Mouse (Mus musculus) frontal cortex, adult (tissue): ENCODE results near the gene Igf2r.
"Not testable (repeated sequence)": the region's sequence is repeated elsewhere in the genome, so short reads cannot be mapped to it uniquely, and the experiment has no call there.

Experiments
- ATAC-seq: cut with Nextera tagmentation; 2 replicates; pipeline ENCODE4 v1.9.2; 2017; ENCODE audit warnings: mild to moderate bottlenecking, moderate library complexity, mixed read lengths; ENCODE audit not compliant: low TSS enrichment

Gene Igf2r

DNA sequence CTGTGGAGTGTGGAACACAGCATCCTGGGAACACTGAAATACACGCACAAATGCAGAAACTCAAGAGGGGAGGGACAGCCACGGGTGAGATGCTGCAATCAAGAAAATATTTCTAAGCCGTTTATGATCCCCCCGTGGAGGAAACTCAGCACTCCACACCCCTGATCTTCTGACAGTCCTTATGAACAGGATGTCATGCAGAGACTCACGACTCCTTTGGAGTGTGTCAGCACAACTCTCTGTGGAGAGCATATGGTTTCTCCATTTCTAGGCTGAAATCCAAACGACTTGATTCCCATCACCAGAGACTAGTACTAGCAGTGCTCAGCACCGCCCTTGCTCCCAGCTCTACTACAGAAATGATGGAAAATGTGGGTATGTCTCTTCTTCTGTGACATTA, 51.2 kb downstream of the Igf2r start:
- ATAC-seq = peak; percentile 98

DNA sequence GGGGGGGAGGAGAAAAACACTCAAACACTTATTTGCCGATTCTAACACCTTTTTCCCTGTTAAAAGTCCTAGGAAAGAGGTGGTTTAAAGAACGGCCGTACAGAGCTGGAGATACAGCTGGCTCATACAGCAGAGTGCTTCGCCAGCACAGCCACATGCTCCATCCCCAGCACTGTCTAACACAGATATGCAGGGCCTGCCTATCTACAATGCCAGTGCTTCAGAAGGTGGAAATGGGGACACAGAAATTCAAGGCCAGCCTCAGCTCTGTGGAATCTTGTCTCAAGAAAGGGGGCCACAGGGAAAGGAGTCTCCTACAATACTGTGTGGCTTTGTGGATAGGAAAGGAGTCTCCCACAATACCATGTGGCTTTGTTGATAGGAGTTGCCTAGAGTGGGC, 52.0 kb downstream of the Igf2r start:
- no peak for ATAC-seq

DNA sequence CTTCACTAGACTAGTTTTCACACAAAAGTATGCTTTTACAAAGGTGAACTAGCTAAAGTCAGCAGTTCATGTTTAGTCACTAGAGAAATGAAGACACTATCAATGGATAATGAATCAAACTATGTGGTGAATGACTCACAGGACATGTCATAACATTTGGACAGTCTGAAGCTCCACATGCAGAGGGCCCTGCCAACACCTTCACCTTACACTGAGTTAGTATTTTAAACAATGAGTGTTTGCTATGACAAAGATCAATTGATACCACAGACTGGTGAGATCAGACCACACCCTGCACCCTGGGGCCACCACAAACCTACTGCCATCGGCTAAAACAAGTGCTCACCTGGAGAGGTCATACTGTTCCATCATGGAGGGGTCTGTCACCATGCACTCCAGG, 54.4 kb downstream of the Igf2r start:
- no peak for ATAC-seq

DNA sequence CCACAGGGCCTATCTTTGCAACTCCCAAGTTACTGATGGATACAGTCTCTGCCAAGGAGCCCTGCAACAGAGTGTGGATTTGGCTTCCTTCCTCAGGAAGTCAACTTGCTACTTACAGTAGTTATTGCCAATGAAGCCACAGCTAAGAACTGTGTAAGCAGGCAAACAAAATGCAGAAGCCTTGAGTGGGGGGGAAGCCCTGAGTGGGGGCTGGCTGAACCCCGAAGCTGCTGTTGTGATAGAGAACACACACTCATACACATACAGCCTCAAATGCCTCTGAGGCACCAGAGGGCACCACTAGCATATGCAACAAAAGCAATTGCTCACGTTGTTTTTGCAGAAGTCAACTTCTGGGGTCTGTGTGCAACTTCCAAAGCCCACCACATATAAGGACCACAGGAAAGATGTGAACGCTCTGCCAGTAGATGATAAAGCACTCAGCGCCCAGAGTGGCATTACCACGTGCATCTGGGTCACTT, 55.3 kb downstream of the Igf2r start:
- ATAC-seq = no peak

DNA sequence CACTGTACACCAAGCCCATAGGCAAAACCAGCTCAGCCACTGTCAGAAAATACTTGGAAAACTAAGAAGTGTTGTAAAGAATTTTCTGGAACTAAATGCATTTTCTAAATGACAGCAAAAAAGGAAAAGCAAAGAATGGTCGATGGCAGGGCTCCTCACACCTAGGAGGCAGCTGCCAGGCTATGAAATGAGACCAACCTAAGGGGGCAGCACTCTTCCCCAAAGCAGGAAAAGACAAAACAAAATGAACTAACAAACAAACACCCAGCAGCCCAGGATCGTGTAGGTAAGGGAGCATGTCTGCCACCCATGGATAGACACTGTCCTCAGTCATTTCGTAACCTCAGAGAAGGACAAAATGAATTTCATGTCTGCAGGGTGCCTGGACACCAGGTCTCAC, 56.5 kb downstream of the Igf2r start:
- ATAC-seq = no peak

DNA sequence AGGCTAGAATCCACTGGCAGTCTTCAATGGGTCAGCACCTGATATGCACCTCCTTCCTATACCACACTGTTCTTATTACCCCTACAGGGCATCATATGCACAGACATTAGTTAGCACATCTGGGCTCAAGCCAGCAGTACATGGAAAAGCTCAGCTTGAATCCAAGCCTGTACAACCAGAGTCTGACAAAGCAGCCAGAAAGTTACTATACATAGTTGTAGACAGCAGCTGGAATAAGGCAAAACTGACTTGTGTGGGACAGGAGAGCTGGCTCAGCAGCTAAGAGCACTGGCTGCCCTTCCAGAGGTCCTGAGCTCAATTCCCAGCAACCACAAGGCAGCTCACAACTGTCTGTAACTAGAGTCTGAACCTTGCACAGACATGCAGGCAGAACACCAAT, 57.3 kb downstream of the Igf2r start:
- no peak for ATAC-seq

DNA sequence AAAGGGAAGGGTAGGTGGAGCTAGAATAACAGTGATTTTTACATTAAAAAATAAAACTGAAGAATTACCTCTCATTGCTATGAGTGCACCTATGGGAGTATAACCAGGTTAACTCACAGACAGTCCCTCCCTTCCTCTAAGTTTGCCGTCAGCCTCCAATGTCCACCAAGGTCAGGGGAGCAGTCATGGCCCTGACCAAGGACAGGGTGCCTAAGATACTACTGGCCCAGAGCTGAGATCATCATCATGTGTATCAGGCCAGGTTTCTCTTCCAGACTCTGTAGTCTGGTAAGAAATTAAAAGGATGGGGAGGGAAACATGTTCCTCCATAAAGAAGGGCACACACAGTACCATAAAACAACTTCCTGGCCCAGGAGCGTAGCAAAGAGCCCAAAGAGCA, 58.5 kb downstream of the Igf2r start:
- no peak for ATAC-seq

DNA sequence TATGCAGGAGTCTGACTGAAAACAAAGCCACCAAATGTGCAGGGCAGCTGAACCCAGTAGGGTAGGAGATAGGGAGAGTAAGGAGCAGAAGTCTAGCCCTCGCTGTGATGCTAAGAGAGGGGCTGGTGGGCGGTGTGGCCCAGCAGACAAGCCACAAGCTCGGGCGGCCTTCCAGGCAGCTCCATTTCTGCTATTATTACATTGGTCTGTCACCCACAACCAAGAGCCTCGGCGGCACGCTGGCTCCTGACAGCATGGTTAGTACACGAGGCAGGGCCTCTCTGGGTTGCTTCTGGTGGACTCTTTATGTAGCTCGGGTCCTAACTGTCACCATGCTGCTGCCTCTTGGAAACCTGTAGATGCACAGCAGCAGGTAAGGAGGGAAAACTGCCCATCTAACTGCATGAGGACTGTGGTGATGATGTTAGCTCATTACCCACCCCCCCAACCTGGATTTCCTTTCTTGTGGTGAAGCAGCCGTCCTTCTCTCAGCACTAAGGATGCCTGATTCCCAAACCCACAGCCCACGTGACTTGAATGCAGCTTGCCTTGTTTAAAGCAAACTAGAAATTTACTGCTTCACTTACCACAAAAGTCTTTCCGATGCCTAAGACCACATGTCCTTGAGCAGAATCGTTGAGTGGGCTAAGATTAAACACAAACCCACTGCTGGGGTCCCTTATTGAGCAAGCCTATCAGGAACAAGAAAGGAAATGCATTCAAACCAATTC, 59.2 kb downstream of the Igf2r start:
- ATAC-seq = peak; percentile 74

DNA sequence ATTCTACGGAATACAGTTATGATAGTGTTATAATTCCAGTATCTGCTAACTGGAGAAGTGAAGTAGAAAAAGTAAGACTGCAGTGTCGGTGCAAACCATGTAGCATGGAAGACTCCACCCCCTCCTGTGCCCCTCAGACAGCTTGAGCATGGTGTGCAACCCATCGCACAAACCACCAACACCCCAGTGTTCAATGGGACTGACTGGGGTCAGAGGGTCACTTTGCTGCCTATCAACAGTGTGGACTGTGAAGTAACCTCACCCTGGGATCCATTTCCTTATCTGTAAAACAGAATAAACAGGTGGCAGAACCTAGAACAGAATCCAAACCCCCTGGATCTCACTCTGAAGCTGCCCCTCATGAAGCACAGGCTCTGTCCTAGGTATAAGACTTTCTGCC, 61.1 kb downstream of the Igf2r start:
- no peak for ATAC-seq

DNA sequence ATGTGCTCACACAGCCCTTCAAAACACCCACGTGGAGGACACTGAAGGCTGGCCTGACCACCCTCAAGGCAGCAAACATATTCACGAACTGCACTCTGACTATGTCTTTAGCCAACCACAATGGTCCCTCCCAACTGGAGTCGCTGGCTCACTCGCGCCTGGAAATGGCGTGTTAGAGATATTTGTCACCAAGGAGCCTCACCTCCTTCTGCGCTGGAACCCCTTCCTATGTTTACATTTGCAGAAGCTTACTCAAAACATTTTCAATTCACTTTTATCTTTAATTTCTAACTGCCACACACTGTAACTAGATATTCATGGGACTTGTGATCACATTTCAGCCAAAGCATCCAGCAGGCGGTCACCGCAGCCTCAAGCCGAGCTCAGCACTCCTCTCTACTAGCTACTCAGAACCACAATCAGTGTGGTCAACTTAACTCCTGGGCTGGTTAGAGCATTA, 62.8 kb downstream of the Igf2r start:
- no peak for ATAC-seq

DNA sequence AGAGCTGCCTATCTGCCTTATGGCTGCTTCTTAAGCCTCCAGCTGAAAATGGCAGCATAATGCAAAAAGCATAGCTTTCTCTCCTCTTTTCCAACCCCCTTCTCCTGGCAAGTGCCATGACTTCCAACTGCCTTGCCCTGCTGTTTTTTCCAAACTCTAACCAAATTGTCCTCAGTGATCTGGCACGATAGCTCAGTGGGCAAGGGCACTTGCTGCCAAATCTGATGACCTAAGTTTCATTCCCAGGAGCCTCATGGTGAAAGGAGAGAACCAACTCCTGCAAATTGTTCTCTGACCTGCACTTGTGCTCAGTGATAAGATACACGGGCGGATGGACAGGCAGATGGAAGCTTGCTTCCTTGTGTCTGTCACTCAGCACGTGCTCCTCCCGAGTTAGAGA, 66.6 kb downstream of the Igf2r start:
- no peak for ATAC-seq

DNA sequence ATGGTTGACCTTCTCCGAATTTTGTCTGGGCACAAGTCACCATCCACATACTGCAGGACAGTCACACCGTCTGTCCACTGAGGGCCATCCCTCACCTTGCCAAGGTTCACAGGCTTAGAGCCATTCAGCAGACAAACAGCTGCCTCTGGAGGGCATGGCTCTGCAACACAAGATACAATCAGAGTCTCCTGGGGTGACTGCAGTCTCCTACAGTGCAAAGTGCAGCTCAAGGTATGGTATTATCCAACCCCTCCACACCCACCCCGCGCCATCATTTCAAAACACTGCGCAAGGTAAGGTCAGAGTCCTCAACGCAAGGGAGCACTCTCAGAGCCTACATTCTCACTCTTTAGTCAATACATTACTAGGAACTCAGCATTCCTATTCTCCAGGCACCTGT, 69.1 kb downstream of the Igf2r start:
- no peak for ATAC-seq

DNA sequence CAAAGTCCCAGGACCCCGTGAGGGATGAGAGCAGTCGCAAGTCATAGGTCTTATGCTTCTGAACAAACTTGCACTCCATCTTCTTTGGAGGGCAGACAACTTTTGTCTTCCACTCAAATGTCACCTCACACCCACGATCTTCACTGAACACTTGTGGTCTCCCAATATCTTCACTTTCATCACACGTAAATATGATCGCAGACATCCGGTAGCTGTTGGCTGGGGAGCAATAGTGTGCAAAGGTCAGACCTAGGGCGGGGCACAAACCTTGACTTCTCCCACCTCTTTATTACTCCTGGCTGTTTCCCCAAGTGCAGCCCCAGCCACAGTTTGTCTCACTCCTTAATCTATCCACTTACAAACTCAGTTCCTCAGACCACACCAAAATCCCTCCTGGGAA, 77.6 kb downstream of the Igf2r start:
- no peak for ATAC-seq

DNA sequence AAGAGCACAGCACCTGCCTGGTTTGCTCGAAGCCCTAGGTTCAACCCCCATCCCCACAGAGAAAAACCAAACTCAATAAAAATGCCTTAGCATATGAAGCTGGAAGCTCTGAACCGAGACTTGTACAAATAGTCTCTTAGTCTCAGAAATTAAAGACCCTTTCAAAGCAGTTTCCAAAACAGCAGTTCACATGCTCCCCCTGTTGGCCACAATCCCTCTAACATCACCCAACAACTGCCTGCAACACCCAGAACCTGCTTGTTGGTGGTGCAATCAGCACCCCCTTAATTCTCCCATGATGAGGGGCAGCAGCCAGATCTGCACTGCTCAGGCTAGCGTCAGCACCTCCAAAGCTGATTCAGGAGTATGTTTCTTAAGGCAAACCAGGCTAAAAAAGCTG, 79.9 kb downstream of the Igf2r start:
- ATAC-seq = no peak

DNA sequence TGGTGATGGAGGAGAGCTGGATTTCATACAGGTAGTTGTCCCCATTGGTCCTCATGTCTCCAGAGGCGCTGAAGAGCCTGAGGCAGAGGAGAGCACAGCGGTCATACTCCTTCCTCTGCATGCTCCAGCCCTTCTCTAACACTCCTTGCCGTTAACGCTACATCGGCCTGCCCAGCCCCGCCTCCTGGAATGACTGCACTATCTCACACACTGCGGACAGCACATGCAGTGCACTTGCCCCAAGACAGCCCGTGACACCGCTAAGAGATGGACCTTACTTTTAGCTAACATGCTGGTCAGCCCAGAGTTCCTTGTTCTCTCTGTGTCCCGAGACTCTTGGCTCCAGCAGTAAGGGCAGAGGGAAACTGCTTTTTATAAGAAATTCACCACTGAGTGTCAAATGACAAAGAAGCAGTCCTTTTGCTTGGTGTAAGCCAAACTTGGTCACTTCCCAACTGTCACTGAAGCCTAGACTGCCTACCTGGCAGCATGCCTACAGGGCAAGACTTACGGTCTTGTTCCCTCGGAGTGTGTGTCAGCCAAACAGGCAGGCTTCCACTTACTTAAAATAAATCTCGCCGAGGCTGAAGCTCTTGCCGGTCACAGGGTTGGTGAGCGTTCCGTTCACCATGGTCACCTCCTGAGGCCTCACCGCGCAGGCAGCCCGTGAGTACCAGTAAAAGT, 80.9 kb downstream of the Igf2r start:
- no peak for ATAC-seq

DNA sequence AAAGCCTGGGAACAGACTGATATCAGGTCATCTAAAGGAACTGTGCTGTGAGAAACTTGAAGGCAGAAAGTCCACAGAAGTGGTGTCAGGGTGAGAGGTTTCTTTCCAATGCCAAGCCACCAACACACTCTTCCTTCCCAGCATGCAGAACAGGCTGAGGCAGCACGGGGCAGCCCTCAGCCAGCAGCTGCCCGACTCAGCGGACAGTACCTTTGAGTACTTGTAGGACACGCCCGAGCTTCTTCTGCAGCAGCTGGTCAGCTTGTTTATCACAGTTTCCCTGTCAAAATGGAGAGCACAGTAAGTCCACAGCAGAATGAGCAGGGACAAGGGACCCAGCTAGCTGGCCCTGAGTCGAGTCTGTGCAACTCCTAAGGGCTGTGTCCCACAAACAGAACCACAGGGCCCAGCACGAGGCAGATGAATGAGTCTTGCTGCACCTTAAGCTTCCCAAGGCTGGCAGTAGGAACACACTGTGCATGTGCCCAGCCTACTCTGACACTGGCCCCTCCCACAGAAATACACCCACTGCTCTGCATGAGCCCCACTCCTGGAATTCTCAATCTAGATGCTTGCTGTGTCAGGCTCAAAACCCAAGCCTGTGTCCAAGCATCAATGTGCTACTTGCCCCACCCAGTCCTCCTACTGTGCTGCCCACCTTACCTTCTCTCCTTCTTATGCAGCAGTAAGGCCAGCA, 84.4 kb downstream of the Igf2r start:
- ATAC-seq = peak; percentile 68

DNA sequence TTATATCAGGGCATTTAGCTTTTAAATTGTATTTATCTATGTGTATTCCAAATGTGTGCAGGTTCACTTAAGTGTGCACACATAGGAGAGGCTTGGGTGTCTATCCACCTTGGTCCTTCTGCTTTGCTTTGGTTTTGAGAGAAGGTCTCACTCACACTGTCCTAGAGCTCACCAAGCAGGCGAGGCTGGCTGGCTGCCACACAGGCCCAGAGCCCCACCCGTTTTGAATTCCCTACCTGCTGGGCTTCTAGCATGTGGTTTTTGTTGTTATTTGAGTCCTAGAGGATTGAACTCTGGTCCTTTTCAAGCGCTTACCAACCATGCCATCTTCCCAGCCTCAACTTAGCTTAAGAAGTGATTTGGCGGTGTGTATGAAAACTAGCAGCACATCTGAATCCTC, 85.1 kb downstream of the Igf2r start:
- ATAC-seq = no peak

DNA sequence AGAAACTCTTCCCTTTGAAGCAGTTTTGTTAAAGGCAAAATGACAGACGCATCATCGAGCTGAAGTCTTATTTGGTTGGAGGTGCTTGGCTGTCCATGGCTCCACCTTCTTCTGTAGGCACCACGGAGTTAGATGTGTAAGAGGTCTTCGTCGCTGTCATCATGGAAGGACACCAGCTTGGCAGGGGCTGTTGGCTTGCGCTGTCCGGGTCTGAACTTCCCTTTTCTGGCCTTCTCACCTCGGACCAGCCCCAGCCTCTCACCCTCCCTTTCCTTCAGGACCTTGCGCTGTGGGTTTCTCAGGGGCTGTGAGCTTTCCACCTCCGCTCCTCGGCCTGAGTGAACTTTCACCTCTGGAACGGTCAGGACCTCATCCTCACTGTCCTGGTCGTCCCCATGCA, 85.9 kb downstream of the Igf2r start:
- no peak for ATAC-seq

DNA sequence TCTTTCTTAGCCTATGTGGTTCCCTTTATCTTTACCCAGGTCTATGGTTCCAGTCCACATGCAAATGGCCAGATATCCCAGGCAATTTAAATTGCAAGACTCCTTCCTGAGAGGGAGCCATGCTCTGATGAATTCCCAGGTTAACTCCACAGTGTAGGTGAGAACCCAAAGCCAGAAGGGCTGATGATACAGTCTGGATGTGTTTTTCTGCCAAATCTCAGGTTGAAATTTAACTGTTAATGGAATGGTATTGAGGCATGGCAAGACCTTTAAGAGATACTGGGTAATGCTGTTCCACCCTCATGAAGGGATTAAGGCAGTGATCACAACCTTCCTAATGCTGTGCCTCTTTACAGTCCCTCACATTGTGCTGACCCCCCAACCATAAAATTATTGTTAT, 91.2 kb downstream of the Igf2r start:
- no peak for ATAC-seq

DNA sequence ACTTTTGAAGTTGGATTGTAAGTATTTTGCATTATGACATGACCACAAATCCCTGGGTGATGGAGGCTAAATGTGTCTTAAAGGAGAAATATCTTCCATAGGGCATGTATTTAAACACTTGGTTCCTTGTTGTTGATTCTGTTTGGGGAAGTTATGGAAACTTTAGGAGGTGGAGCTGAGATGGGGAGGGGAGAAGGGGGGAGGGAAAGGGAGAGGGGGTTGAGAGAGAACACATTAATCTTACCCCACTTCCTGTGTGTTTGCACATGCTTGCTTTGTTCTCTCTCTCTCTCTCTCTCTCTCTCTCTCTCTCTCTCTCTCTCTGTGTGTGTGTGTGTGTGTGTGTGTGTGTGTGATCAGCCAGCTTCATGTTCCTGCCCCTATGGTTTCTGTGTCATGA, 92.3 kb downstream of the Igf2r start:
- ATAC-seq = no peak

DNA sequence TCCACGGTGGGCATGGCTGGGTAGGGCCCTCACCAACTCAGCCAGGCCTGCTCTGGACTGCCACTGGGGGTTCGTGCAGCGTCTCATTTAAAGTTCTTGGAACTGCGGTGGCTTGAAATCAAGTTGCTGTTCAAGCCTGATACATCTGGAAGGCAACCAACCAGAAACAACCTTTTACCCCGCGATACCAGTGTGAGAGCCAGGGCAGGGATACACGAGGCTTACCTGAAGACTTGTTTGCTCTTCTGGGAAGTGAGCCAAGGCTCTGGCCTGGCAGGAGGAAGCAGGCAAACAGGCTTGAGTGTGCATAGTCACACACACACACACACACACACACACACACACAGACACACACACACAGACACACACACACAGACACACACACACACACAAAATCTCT, 93.8 kb downstream of the Igf2r start, which contains the start of gene Slc22a1:
Gene Slc22a1 (minus strand): TSS at position 184 of the 400 bp plus-strand sequence.
- no peak for ATAC-seq

DNA sequence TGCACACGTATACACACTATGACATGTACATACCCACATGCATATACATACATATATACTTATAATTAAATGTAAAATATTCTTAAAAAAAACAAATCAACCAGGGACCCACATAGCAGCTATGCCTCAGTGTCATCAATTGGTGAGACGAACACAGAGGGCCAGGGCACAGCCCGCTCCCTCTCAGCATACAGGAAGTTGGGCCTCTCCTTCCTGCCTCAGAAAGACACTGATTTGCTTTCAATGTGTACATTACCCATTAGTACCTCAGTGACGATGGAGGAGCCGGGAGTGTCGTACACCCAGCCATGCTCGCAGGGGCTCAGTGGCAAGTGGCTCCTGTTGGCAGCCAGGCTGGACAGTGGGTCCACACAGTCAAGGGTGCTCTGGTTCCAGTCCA, 94.5 kb downstream of the Igf2r start:
- not testable (repeated sequence) for ATAC-seq

DNA sequence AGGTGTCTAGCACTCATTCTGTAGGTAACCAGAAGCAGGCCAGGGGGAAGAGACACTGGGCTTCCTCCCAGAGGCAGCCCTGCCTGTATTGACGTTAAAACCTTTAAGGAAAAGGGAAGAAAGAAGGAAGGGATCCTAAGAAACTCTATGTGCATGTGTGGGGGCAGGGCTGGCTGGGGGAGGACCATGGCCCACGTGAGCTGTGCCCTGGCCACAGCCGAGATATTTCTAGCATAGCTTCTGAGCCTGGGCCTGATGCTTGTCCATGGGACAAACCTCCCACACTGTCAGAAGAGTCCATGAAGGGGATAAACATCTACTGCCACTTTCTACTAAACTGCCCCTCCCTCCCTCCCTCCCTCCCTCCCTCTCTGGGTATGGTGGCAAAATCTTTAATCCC, 95.6 kb downstream of the Igf2r start:
- ATAC-seq = no peak
